Mouse (Mus musculus) lung, postnatal 25 days (tissue): ENCODE measurements at regions not wholly inside any gene's neighbourhood (a gene's known extent, or its start where the extent isn't known, plus 50 kb on each side); places are given as distances from the start of the nearest gene placed in this dataset.

Experiments
- DNase-seq: peaks from one replicate; pipeline ENCODE4 v3.0.0; 2022; ENCODE audit warnings: low spot score

GRCm38 (mm10) chr1:92340644-92341043, 133.0 kb downstream of the Ndufa10 start:
- no peak for DNase-seq

GRCm38 (mm10) chr1:92338589-92338988, 135.1 kb downstream of the Ndufa10 start:
- no peak for DNase-seq

GRCm38 (mm10) chr1:92337450-92337849, 136.2 kb downstream of the Ndufa10 start:
- DNase-seq, result peak; percentile 20

- DNase-seq, result no peak
These were observed 136.7 kb upstream of the Hdac4 start for GRCm38 (mm10) chr1:92332248-92332584.

GRCm38 (mm10) chr1:92331559-92332247, 136.2 kb upstream of the Hdac4 start:
- DNase-seq, result no peak

- no peak for DNase-seq
These were observed 134.7 kb upstream of the Hdac4 start for GRCm38 (mm10) chr1:92330181-92330580.

GRCm38 (mm10) chr1:92329491-92329890, 134.0 kb upstream of the Hdac4 start:
- no peak for DNase-seq

- DNase-seq, result no peak
These were observed 131.6 kb upstream of the Hdac4 start for GRCm38 (mm10) chr1:92327141-92327540.

- no peak for DNase-seq
These were observed 129.8 kb upstream of the Hdac4 start for GRCm38 (mm10) chr1:92325281-92325680.

GRCm38 (mm10) chr1:92324091-92324950, 128.8 kb upstream of the Hdac4 start:
- DNase-seq, result no peak

- DNase-seq, result no peak
These were observed 121.6 kb upstream of the Hdac4 start for GRCm38 (mm10) chr1:92317131-92317530.

- no peak for DNase-seq
These were observed 120.8 kb upstream of the Hdac4 start for GRCm38 (mm10) chr1:92316191-92316723.

GRCm38 (mm10) chr1:92313001-92313597, 117.6 kb upstream of the Hdac4 start:
- no peak for DNase-seq

GRCm38 (mm10) chr1:92309883-92310282, 114.4 kb upstream of the Hdac4 start:
- no peak for DNase-seq

- no peak for DNase-seq
These were observed 113.9 kb upstream of the Hdac4 start for GRCm38 (mm10) chr1:92309381-92309780.

GRCm38 (mm10) chr1:92308537-92308936, 113.0 kb upstream of the Hdac4 start:
- DNase-seq, result no peak

- DNase-seq, result no peak
These were observed 110.5 kb upstream of the Hdac4 start for GRCm38 (mm10) chr1:92306042-92306441.

- DNase-seq, result no peak
These were observed 103.5 kb upstream of the Hdac4 start for GRCm38 (mm10) chr1:92299041-92299440.

GRCm38 (mm10) chr1:92292681-92293380, 97.3 kb upstream of the Hdac4 start:
- DNase-seq, result no peak

- no peak for DNase-seq
These were observed 91.5 kb upstream of the Hdac4 start for GRCm38 (mm10) chr1:92286966-92287342.

GRCm38 (mm10) chr1:92286013-92286965, 90.8 kb upstream of the Hdac4 start:
- no peak for DNase-seq
